Mouse (Mus musculus) hindbrain, embryonic 13.5 days (tissue): ENCODE data around the gene Klk1b22. TPM values are rescaled to one million over a fixed set of nuclear protein-coding genes. Genes with fewer than 3 reads are reported as not detected.
"Not testable (repeated sequence)": the region's sequence is repeated elsewhere in the genome, so short reads cannot be mapped to it uniquely, and the experiment has no call there.

Source experiments
- ATAC-seq: fragments of 200-750 bp; cut with Nextera tagmentation; 2 replicates; pipeline ENCODE4 v1.8.0; 2017; ENCODE audit warnings: moderate TSS enrichment; ENCODE audit not compliant: low FRiP score
- H3K27ac ChIP-seq: fragments of 300-500 bp; sonication (generic); 2 replicates; pipeline ENCODE4 v1.5.1; 2015; ENCODE audit warnings: inconsistent platforms, mild to moderate bottlenecking, moderate library complexity
- H3K27me3 ChIP-seq: fragments of 300-500 bp; sonication (generic); 2 replicates; pipeline ENCODE4 v1.6.1; 2015; ENCODE audit warnings: mild to moderate bottlenecking, inconsistent platforms
- H3K36me3 ChIP-seq: fragments of 300-500 bp; sonication (generic); 2 replicates; pipeline ENCODE4 v1.6.1; 2015; ENCODE audit warnings: mild to moderate bottlenecking, inconsistent platforms
- H3K4me1 ChIP-seq: fragments of 300-500 bp; sonication (generic); replicated peaks from 2 replicates; pipeline ENCODE4 v1.6.1; 2015; ENCODE audit warnings: inconsistent platforms
- H3K4me2 ChIP-seq: fragments of 300-500 bp; sonication (generic); 2 replicates; pipeline ENCODE4 v1.6.1; 2015; ENCODE audit warnings: inconsistent platforms, mild to moderate bottlenecking, moderate library complexity
- H3K4me3 ChIP-seq: fragments of 300-500 bp; sonication (generic); 2 replicates; pipeline ENCODE4 v1.5.1; 2015; ENCODE audit warnings: mild to moderate bottlenecking, inconsistent platforms
- H3K9ac ChIP-seq: fragments of 300-500 bp; sonication (generic); 2 replicates; pipeline ENCODE4 v1.6.1; 2015; ENCODE audit warnings: mild to moderate bottlenecking, inconsistent platforms
- H3K9me3 ChIP-seq: fragments of 300-500 bp; sonication (generic); 2 replicates; pipeline ENCODE4 v1.6.1; 2016; ENCODE audit warnings: inconsistent platforms
- WGBS: fragments of 180-500 bp; shearing (Covaris S2); methylation state at CpG from one replicate; pipeline ENCODE4 v1.1.7; 2015; 5-methylcytosine and 5-hydroxymethylcytosine counted together
- polyA plus RNA-seq: library from polyadenylated mRNA; unstranded; fragments of >200 nt; fragmentation: Nextera tagmentation; extraction: Ambion mirVana; gene quantifications from 2 replicates; pipeline ENCODE4 v1.2.1, GENCODE M21; 2015

Klk1b22 gene
- not detected in 2 replicates for polyA plus RNA-seq

- H3K9me3 ChIP-seq: no peaks in the 10 kb centered on the region
- WGBS: 77% methylated on average over 4 of the region's 4 CpGs
- no peak within 1 kb of the TSS for H3K4me3 ChIP-seq
- no peak for ATAC-seq
- no peaks in the 10 kb centered on the region for H3K36me3 ChIP-seq
- no peaks in the 10 kb centered on the region for H3K4me1 ChIP-seq
- H3K27me3 ChIP-seq: no peaks in the 10 kb centered on the region
- no peak within 1 kb of the TSS for H3K4me2 ChIP-seq
- H3K27ac ChIP-seq: no peak within 1 kb of the TSS
- no peak within 1 kb of the TSS for H3K9ac ChIP-seq
Observed at GRCm38 (mm10) chr7:44112373-44112772, at the start of gene Klk1b22. Gene Klk1b22, plus strand, starts transcription at chr7:44112673.

- H3K27me3 ChIP-seq: no peaks in the 10 kb centered on the region
- H3K4me3 ChIP-seq: no peak overlapping the region
- ATAC-seq: no peak
- no peaks in the 10 kb centered on the region for H3K36me3 ChIP-seq
- no peak overlapping the region for H3K9ac ChIP-seq
- 79% methylated on average over 2 of the region's 2 CpGs for WGBS
- H3K4me1 ChIP-seq: no peaks in the 10 kb centered on the region
- no peaks in the 10 kb centered on the region for H3K9me3 ChIP-seq
- H3K4me2 ChIP-seq: no peak overlapping the region
- H3K27ac ChIP-seq: no peak overlapping the region
Observed at GRCm38 (mm10) chr7:44072117-44072516, 40.4 kb upstream of the Klk1b22 start.

GRCm38 (mm10) chr7:44077703-44078102 lies 34.8 kb upstream of the Klk1b22 start:
- Histone ChIP-seq H3K4me3 (no peak overlapping the region), H3K27me3 (no peaks in the 10 kb centered on the region), H3K4me1 (no peaks in the 10 kb centered on the region), H3K36me3 (no peaks in the 10 kb centered on the region), H3K9me3 (0 out of 2 replicates have a peak, but pooled peaks cover 5% of the 10 kb centered on the region), H3K9ac (no peak overlapping the region), H3K4me2 (no peak overlapping the region), H3K27ac (no peak overlapping the region)
- ATAC-seq: no peak
- 70% methylated on average over 1 of the region's 1 CpGs for WGBS

GRCm38 (mm10) chr7:44096111-44096510 lies 16.4 kb upstream of the Klk1b22 start:
- H3K4me1 ChIP-seq: no peaks in the 10 kb centered on the region
- H3K27ac ChIP-seq: no peak overlapping the region
- WGBS: 87% methylated on average over 1 of the region's 1 CpGs
- H3K4me3 ChIP-seq: no peak overlapping the region
- H3K4me2 ChIP-seq: no peak overlapping the region
- H3K9me3 ChIP-seq: no peaks in the 10 kb centered on the region
- H3K27me3 ChIP-seq: no peaks in the 10 kb centered on the region
- H3K9ac ChIP-seq: no peak overlapping the region
- no peaks in the 10 kb centered on the region for H3K36me3 ChIP-seq
- ATAC-seq: no peak

GRCm38 (mm10) chr7:44102028-44102427 lies 10.4 kb upstream of the Klk1b22 start, which contains the start of gene Klk1b21:
Gene Klk1b21, plus strand, starts transcription at chr7:44102328.
- H3K4me3 ChIP-seq, H3K27ac ChIP-seq, ATAC-seq, H3K9ac ChIP-seq, H3K4me1 ChIP-seq, H3K27me3 ChIP-seq, H3K4me2 ChIP-seq, H3K36me3 ChIP-seq, H3K9me3 ChIP-seq: not testable (repeated sequence)
- WGBS: 88% methylated on average over 3 of the region's 3 CpGs

GRCm38 (mm10) chr7:44123445-44123844 lies 11.0 kb downstream of the Klk1b22 start:
- no peaks in the 10 kb centered on the region for H3K9me3 ChIP-seq
- H3K27ac ChIP-seq: no peak overlapping the region
- H3K4me3 ChIP-seq: no peak overlapping the region
- no peak for ATAC-seq
- WGBS: 88% methylated on average over 6 of the region's 6 CpGs
- H3K36me3 ChIP-seq: no peaks in the 10 kb centered on the region
- H3K9ac ChIP-seq: no peak overlapping the region
- no peaks in the 10 kb centered on the region for H3K27me3 ChIP-seq
- H3K4me1 ChIP-seq: no peaks in the 10 kb centered on the region
- H3K4me2 ChIP-seq: no peak overlapping the region

- no peaks in the 10 kb centered on the region for H3K36me3 ChIP-seq
- no peak within 1 kb of the TSS for H3K4me2 ChIP-seq
- no peak within 1 kb of the TSS for H3K4me3 ChIP-seq
- no peaks in the 10 kb centered on the region for H3K4me1 ChIP-seq
- H3K9ac ChIP-seq: no peak within 1 kb of the TSS
- no peak for ATAC-seq
- H3K27ac ChIP-seq: no peak within 1 kb of the TSS
- H3K27me3 ChIP-seq: no peaks in the 10 kb centered on the region
- WGBS: 93% methylated on average over 3 of the region's 3 CpGs
- no peaks in the 10 kb centered on the region for H3K9me3 ChIP-seq
Observed at GRCm38 (mm10) chr7:44136467-44136866, 24.0 kb downstream of the Klk1b22 start, which contains the start of gene Klk1b16. Gene Klk1b16, plus strand, starts transcription at chr7:44136767.

Other genes with a start within 250 kb of the Klk1b22 start
- gene Klk4, start 231.5 kb upstream of the Klk1b22 start, polyA plus RNA-seq: 0.98 and 1.5 TPM in 2 replicates
- gene Klk15, start 178.9 kb upstream of the Klk1b22 start, polyA plus RNA-seq: not detected in 2 replicates
- gene Klk1b8, start 162.0 kb upstream of the Klk1b22 start, polyA plus RNA-seq: not detected in 2 replicates
- gene Klk1b1, start 145.9 kb upstream of the Klk1b22 start, polyA plus RNA-seq: not detected in 2 replicates
- not detected in 2 replicates for gene Klk1b9, start 136.6 kb upstream of the Klk1b22 start, polyA plus RNA-seq
- gene Klk1b11, start 116.8 kb upstream of the Klk1b22 start, polyA plus RNA-seq: not detected in 2 replicates
- gene Klk1b26, start 100.5 kb upstream of the Klk1b22 start, polyA plus RNA-seq: not detected in 2 replicates
- gene Klk1b27, start 60.4 kb upstream of the Klk1b22 start, polyA plus RNA-seq: not detected in 2 replicates
- not detected in 2 replicates for gene Klk1b21, start 10.3 kb upstream of the Klk1b22 start, polyA plus RNA-seq
- not detected in 2 replicates for gene Klk1b16, start 24.1 kb downstream of the Klk1b22 start, polyA plus RNA-seq
- gene Klk1b24, start 75.6 kb downstream of the Klk1b22 start, polyA plus RNA-seq: not detected in 2 replicates
- gene Klk1b3, start 85.5 kb downstream of the Klk1b22 start, polyA plus RNA-seq: not detected in 2 replicates
- gene Klk1b4, start 94.8 kb downstream of the Klk1b22 start, polyA plus RNA-seq: not detected in 2 replicates
- gene Klk1b5, start 103.3 kb downstream of the Klk1b22 start, polyA plus RNA-seq: not detected in 2 replicates
- not detected in 2 replicates for gene Klk1, start 112.7 kb downstream of the Klk1b22 start, polyA plus RNA-seq
- gene Gm36864, start 123.5 kb downstream of the Klk1b22 start, polyA plus RNA-seq: not detected in 2 replicates
- gene 1700028J19Rik, start 134.0 kb downstream of the Klk1b22 start, polyA plus RNA-seq: 1.5 and 1.7 TPM in 2 replicates
- 206 and 226 TPM in 2 replicates for gene 2410002F23Rik, start 134.0 kb downstream of the Klk1b22 start, polyA plus RNA-seq
- gene Acp4, start 144.7 kb downstream of the Klk1b22 start, polyA plus RNA-seq: 0.10 TPM in 1 of 2 replicates, not detected in the other
- not detected in 2 replicates for gene Gm15517, start 148.8 kb downstream of the Klk1b22 start, polyA plus RNA-seq
- 3.4 and 3.9 TPM in 2 replicates for gene Clec11a, start 194.2 kb downstream of the Klk1b22 start, polyA plus RNA-seq
- 31.7 and 32.6 TPM in 2 replicates for gene Shank1, start 197.6 kb downstream of the Klk1b22 start, polyA plus RNA-seq